In the genomic region with DNA sequence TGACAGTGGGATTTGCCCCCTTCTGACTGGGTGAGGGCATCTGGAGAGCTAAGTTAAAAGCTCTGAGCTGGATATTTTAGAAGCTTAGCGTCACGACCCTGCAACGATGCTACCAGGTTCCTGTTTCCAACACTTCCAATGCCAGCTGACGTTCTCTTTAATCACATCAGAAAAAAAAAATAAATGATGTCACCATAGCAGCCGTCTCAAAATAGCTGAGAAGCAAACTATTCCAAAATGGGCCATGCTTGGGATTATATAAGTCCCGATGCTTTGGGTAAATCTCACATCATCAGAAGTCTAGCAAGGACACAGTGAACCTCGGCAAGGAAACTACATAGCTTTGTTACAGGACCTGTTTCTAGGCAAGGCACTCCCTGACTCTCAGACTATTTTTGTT, we compare ENCODE assay signal across 27 mouse cellular contexts. TPM values are rescaled to one million over a fixed set of nuclear protein-coding genes. Genes with fewer than 3 reads are reported as not detected.
A peak's percentile ranks its signal among the peaks of the same experiment; 100 is the strongest.
DNase-seq lines count a peak whose midpoint lies in the region; ATAC-seq and TF ChIP-seq lines count a peak whose summit lies in the region.
"Had no signal": no experiment of that assay in that cellular context is flagged by ENCODE, and none has a peak within 500 bp of the region (broad histone marks: within the 10 kb centered on the region; RNA-seq: fewer than 3 reads in every experiment).

No protein-coding gene starts in this region.

- ATAC-seq in forebrain, embryonic 11.5 days (replicated peaks; ENCODE audit: low FRiP score): no peak
- no peak for ATAC-seq in midbrain, embryonic 16.5 days
- ATAC-seq: activated CD4-positive, CD25-positive, alpha-beta regulatory T cell, adult 4 months; forebrain, embryonic 15.5 days; inflammation-experienced regulatory T-cells, adult 6 months; liver, embryonic 12.5 days; midbrain, embryonic 15.5 days had no signal

- H3K4me3 ChIP-seq in layer of hippocampus, adult 2 months: peak overlapping the region; percentile 8; the same call in 1 of the 2 replicates
- no peak overlapping the region for H3K4me3 ChIP-seq in forebrain, embryonic 11.5 days (ENCODE audit: low read depth, low read length)
- H3K4me3 ChIP-seq in midbrain, embryonic 16.5 days (ENCODE audit: low read depth, low read length): no peak overlapping the region
- H3K4me3 ChIP-seq: forebrain, embryonic 15.5 days; heart, embryonic 15.5 days; limb, embryonic 13.5 days; liver, embryonic 12.5 days; midbrain, embryonic 15.5 days; myocyte; neural tube, embryonic 13.5 days had no signal

- no peaks in the 10 kb centered on the region for H3K36me3 ChIP-seq in forebrain, embryonic 11.5 days (ENCODE audit: control insufficient read depth, insufficient read depth, low read length)
- H3K36me3 ChIP-seq in midbrain, embryonic 16.5 days (ENCODE audit: control insufficient read depth, insufficient read depth, low read length): no peaks in the 10 kb centered on the region
- H3K36me3 ChIP-seq: forebrain, embryonic 15.5 days; heart, embryonic 15.5 days; liver, embryonic 12.5 days; neural tube, embryonic 13.5 days had no signal

- peaks cover 13% of the 10 kb centered on the region; the same call in 1 of the 2 replicates for H3K27me3 ChIP-seq in forebrain, embryonic 11.5 days (ENCODE audit: control insufficient read depth, insufficient read depth, low read length)
- H3K27me3 ChIP-seq in midbrain, embryonic 16.5 days (ENCODE audit: control insufficient read depth, insufficient read depth, low read depth, low read length): peaks cover 8% of the 10 kb centered on the region; the same call in 1 of the 2 replicates
- H3K27me3 ChIP-seq: forebrain, embryonic 15.5 days; heart, embryonic 15.5 days; limb, embryonic 13.5 days; liver, embryonic 12.5 days; neural tube, embryonic 13.5 days had no signal

- peak overlapping the region; percentile 92 for H3K27ac ChIP-seq in layer of hippocampus, adult 2 months
- H3K27ac ChIP-seq in forebrain, embryonic 11.5 days (ENCODE audit: low read depth, low read length): no peak overlapping the region
- H3K27ac ChIP-seq in midbrain, embryonic 16.5 days (ENCODE audit: low read length): no peak overlapping the region
- H3K27ac ChIP-seq: forebrain, embryonic 15.5 days; heart, embryonic 15.5 days; hindbrain, embryonic 14.5 days; limb, embryonic 13.5 days; liver, embryonic 12.5 days; midbrain, embryonic 15.5 days; neural tube, embryonic 13.5 days had no signal

- H3K9me3 ChIP-seq in forebrain, embryonic 11.5 days (ENCODE audit: control insufficient read depth, low read length): no peaks in the 10 kb centered on the region
- H3K9me3 ChIP-seq in midbrain, embryonic 16.5 days (replicated peaks; ENCODE audit: control insufficient read depth, low read length, poor library complexity, severe bottlenecking): peaks cover 2% of the 10 kb centered on the region; the same call in 1 of the 2 replicates
- H3K9me3 ChIP-seq: forebrain, embryonic 15.5 days; heart, embryonic 15.5 days; limb, embryonic 13.5 days; liver, embryonic 12.5 days; midbrain, embryonic 15.5 days; neural tube, embryonic 13.5 days had no signal

- H3K9ac ChIP-seq in forebrain, embryonic 11.5 days (ENCODE audit: low read length): no peak overlapping the region
- H3K9ac ChIP-seq in midbrain, embryonic 16.5 days (ENCODE audit: low read depth, low read length): no peak overlapping the region
- H3K9ac ChIP-seq: forebrain, embryonic 15.5 days; heart, embryonic 15.5 days; hindbrain, embryonic 14.5 days; limb, embryonic 13.5 days; liver, embryonic 12.5 days; midbrain, embryonic 15.5 days; neural tube, embryonic 13.5 days had no signal

- peak in 1 of 2 experiments; percentile 77 for DNase-seq in layer of hippocampus, adult 2 months (ENCODE audit: low spot score in 2 of 2)
- DNase-seq in layer of hippocampus, postnatal 10 days (ENCODE audit: low spot score in 2 of 2): no peak
- peak; percentile 76 for DNase-seq in right cerebral cortex, adult 18-20 months
- DNase-seq in right cerebral cortex, postnatal 4 days: no peak
- DNase-seq in left cerebral cortex, adult 9 months (ENCODE audit: low spot score in 2 of 2): peak; percentile 72 to 74
- DNase-seq in forebrain, embryonic 11.5 days (ENCODE audit: low spot score): no peak
- DNase-seq: adrenal gland, adult 8-10 months; cerebellum, adult 18-20 months; cerebellum, postnatal 36 days; heart, postnatal 4 days; kidney, adult 18-20 months; kidney, postnatal 4 days; lung, adult 18-20 months; lung, postnatal 14 days; thymus, postnatal 14 days had no signal

- no peak overlapping the region for H3K4me2 ChIP-seq in forebrain, embryonic 11.5 days (ENCODE audit: low read depth, low read length, severe bottlenecking)
- H3K4me2 ChIP-seq in midbrain, embryonic 16.5 days (ENCODE audit: low read length): no peak overlapping the region
- H3K4me2 ChIP-seq: forebrain, embryonic 15.5 days; heart, embryonic 15.5 days; hindbrain, embryonic 14.5 days; limb, embryonic 13.5 days; liver, embryonic 12.5 days; midbrain, embryonic 15.5 days; neural tube, embryonic 13.5 days had no signal

- 83% methylated on average over 7 of the region's 7 CpGs for WGBS in forebrain, embryonic 11.5 days
- WGBS in midbrain, embryonic 16.5 days: 78% methylated on average over 7 of the region's 7 CpGs

- H3K4me1 ChIP-seq in forebrain, embryonic 11.5 days (replicated peaks; ENCODE audit: control insufficient read depth, insufficient read depth, low read length): no peaks in the 10 kb centered on the region
- no peaks in the 10 kb centered on the region for H3K4me1 ChIP-seq in midbrain, embryonic 16.5 days (ENCODE audit: control insufficient read depth, insufficient read depth, low read length)
- H3K4me1 ChIP-seq: forebrain, embryonic 15.5 days; heart, embryonic 15.5 days; limb, embryonic 13.5 days; liver, embryonic 12.5 days; midbrain, embryonic 15.5 days; neural tube, embryonic 13.5 days had no signal

- TF ChIP-seq CTCF in layer of hippocampus, adult 2 months (conservative IDR thresholded peaks at IDR 0.05): no peak

RNA-seq across cellular contexts. Expression of a gene that starts 9.1 kb away (rescaled TPM):
- total RNA-seq in layer of hippocampus, adult 2 months (2021): 100 to 1,000 TPM; 248 to 257 TPM
- total RNA-seq in layer of hippocampus, postnatal 10 days (2021): 10 to 100 TPM; 68.7 to 73.4 TPM
- 3.4 and 3.8 TPM in 2 replicates for polyA plus RNA-seq in forebrain, embryonic 11.5 days (2014; fragmentation: Nextera tagmentation; extraction: Ambion mirVana)
- polyA plus RNA-seq in midbrain, embryonic 16.5 days (2015; fragmentation: Nextera tagmentation; extraction: Ambion mirVana): 6.7 and 7.4 TPM in 2 replicates
- total RNA-seq: MEL had no signal

Comparison
In these comparisons a context has a peak if more than half of its experiments do, and no peak if none do; other contexts are left out.
1. DNase-seq: peak in right cerebral cortex, adult 18-20 months (single experiment) and left cerebral cortex, adult 9 months (2 of 2); none in layer of hippocampus, postnatal 10 days (0 of 2), right cerebral cortex, postnatal 4 days (single experiment) and forebrain, embryonic 11.5 days (single experiment).